ENCODE assay signal across 9 mouse cellular contexts in the genomic region with DNA sequence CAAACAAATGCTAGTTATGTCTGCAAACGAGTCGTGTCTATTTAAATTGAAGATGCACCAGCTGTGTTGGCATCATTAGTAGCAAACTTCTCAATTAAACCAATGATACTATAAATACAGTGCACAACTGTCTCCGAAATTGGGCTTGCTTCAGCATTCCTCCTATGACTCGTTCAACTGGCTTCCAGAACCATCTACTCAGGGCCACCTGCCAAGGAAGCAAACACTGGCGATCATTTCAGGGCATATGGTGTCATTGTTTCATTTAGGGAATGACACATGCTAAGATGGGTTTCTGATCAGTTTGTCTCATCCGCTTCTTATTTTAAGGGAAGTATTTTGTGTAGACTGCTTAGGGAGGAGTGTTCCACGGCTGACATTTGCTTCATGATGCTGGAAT.
A peak's percentile ranks its signal among the peaks of the same experiment; 100 is the strongest.
DNase-seq lines count a peak whose midpoint lies in the region; ATAC-seq and TF ChIP-seq lines count a peak whose summit lies in the region.
"Had no signal": no experiment of that assay in that cellular context is flagged by ENCODE, and none has a peak within 500 bp of the region (broad histone marks: within the 10 kb centered on the region; RNA-seq: fewer than 3 reads in every experiment).

No protein-coding gene starts in this region.

- no peak overlapping the region for H3K4me3 ChIP-seq in hindbrain, postnatal 0 days (ENCODE audit: low read length)
- no peak overlapping the region for H3K4me3 ChIP-seq in hindbrain, embryonic 11.5 days (ENCODE audit: low read depth, low read length)
- H3K4me3 ChIP-seq in kidney, adult 2 months (ENCODE audit: insufficient read depth, low read depth, low read length), result no peak overlapping the region

- ATAC-seq in hindbrain, postnatal 0 days, result no peak
- ATAC-seq in hindbrain, embryonic 11.5 days (ENCODE audit: low FRiP score), result no peak

- TF ChIP-seq CTCF in hindbrain, postnatal 0 days (IDR thresholded peaks at IDR 0.05; ENCODE audit: low read depth), result no peak
- no peak for TF ChIP-seq CTCF in kidney, adult 2 months (conservative IDR thresholded peaks at IDR 0.05; ENCODE audit: insufficient read depth, insufficient read length, low read depth, low read length)

- no peak overlapping the region for H3K4me2 ChIP-seq in hindbrain, postnatal 0 days (ENCODE audit: low read depth, low read length)
- no peak overlapping the region for H3K4me2 ChIP-seq in hindbrain, embryonic 11.5 days (replicated peaks; ENCODE audit: low read depth, low read length)

- 68% methylated on average over 7 of the region's 7 CpGs for WGBS in hindbrain, postnatal 0 days
- WGBS in hindbrain, embryonic 11.5 days, result 93% methylated on average over 7 of the region's 7 CpGs
- 86% methylated on average over 7 of the region's 7 CpGs for WGBS in kidney, adult 2 months

- no peak overlapping the region for H3K9ac ChIP-seq in hindbrain, postnatal 0 days (replicated peaks; ENCODE audit: low read length)
- H3K9ac ChIP-seq in hindbrain, embryonic 11.5 days (ENCODE audit: low read depth, low read length), result no peak overlapping the region

- no peaks in the 10 kb centered on the region for H3K27me3 ChIP-seq in hindbrain, postnatal 0 days (ENCODE audit: insufficient read depth, low read length)
- H3K27me3 ChIP-seq in hindbrain, embryonic 11.5 days (ENCODE audit: control insufficient read depth, insufficient read depth, low read length), result no peaks in the 10 kb centered on the region
- H3K27me3 ChIP-seq in kidney, adult 2 months (replicated peaks; ENCODE audit: control insufficient read depth, insufficient read depth, low read length), result no peaks in the 10 kb centered on the region

- no peak for TF ChIP-seq POLR2A in kidney, adult 2 months (IDR thresholded peaks at IDR 0.05; ENCODE audit: low read depth, low read length)

- H3K9me3 ChIP-seq in hindbrain, postnatal 0 days (ENCODE audit: low read length), result no peaks in the 10 kb centered on the region
- H3K9me3 ChIP-seq in hindbrain, embryonic 11.5 days (ENCODE audit: control insufficient read depth, low read length), result no peaks in the 10 kb centered on the region

- no peaks in the 10 kb centered on the region for H3K36me3 ChIP-seq in hindbrain, postnatal 0 days (ENCODE audit: insufficient read depth, low read length)
- H3K36me3 ChIP-seq in hindbrain, embryonic 11.5 days (ENCODE audit: control insufficient read depth, insufficient read depth, low read length), result no peaks in the 10 kb centered on the region
- no peaks in the 10 kb centered on the region for H3K36me3 ChIP-seq in kidney, adult 2 months (ENCODE audit: control insufficient read depth, insufficient read depth, low read length)

- peak; percentile 11 for DNase-seq in hindbrain, postnatal 0 days (ENCODE audit: low spot score)
- DNase-seq in hindbrain, embryonic 11.5 days (ENCODE audit: low spot score), result no peak
- DNase-seq in cerebellum, adult 9-11 months, result peak; percentile 80
- peak; percentile 57 for DNase-seq in heart, postnatal 4 days
- peak; percentile 41 for DNase-seq in right cerebral cortex, postnatal 14 days
- DNase-seq in kidney, adult 2 months, result no peak
- DNase-seq in urinary bladder, postnatal 4 days (ENCODE audit: low spot score in 2 of 2), result no peak
- DNase-seq: kidney, postnatal 4 days had no signal

- no peaks in the 10 kb centered on the region for H3K4me1 ChIP-seq in hindbrain, postnatal 0 days (ENCODE audit: insufficient read depth, low read length)
- no peaks in the 10 kb centered on the region for H3K4me1 ChIP-seq in hindbrain, embryonic 11.5 days (replicated peaks; ENCODE audit: control insufficient read depth, insufficient read depth, low read length)
- H3K4me1 ChIP-seq in kidney, adult 2 months (ENCODE audit: control insufficient read depth, insufficient read depth, low read length), result no peaks in the 10 kb centered on the region

- H3K27ac ChIP-seq in hindbrain, postnatal 0 days, result no peak overlapping the region; the same call in 1 of the 2 replicates
- H3K27ac ChIP-seq in hindbrain, embryonic 11.5 days (ENCODE audit: low read depth, low read length), result no peak overlapping the region
- H3K27ac ChIP-seq in kidney, adult 2 months (ENCODE audit: insufficient read depth, low read depth, low read length), result no peak overlapping the region
- H3K27ac ChIP-seq: macrophage had no signal

Comparison
In these comparisons a context has a peak if more than half of its experiments do, and no peak if none do; other contexts are left out.
1. DNase-seq: peak in hindbrain, postnatal 0 days (single experiment), cerebellum, adult 9-11 months (single experiment), heart, postnatal 4 days (single experiment) and right cerebral cortex, postnatal 14 days (single experiment); none in hindbrain, embryonic 11.5 days (single experiment), kidney, adult 2 months (single experiment) and urinary bladder, postnatal 4 days (0 of 2).